Mouse (Mus musculus) thymus, postnatal 0 days (tissue): ENCODE results near the gene Ccl22. TPM values are rescaled to one million over a fixed set of nuclear protein-coding genes. Genes with fewer than 3 reads are reported as not detected.

Experiments used
- DNase-seq: peaks from one replicate; pipeline ENCODE4 v3.0.0-alpha.2; 2015; ENCODE audit warnings: low spot score
- polyA plus RNA-seq: library from polyadenylated mRNA; unstranded; fragments of >200 nt; fragmentation: Nextera tagmentation; extraction: Ambion mirVana; gene quantifications from 2 replicates; pipeline ENCODE4 v1.2.1, GENCODE M21; 2015

Gene Ccl22
- polyA plus RNA-seq, 1 experiment from 2014 or later, result 24.8 TPM

DNA sequence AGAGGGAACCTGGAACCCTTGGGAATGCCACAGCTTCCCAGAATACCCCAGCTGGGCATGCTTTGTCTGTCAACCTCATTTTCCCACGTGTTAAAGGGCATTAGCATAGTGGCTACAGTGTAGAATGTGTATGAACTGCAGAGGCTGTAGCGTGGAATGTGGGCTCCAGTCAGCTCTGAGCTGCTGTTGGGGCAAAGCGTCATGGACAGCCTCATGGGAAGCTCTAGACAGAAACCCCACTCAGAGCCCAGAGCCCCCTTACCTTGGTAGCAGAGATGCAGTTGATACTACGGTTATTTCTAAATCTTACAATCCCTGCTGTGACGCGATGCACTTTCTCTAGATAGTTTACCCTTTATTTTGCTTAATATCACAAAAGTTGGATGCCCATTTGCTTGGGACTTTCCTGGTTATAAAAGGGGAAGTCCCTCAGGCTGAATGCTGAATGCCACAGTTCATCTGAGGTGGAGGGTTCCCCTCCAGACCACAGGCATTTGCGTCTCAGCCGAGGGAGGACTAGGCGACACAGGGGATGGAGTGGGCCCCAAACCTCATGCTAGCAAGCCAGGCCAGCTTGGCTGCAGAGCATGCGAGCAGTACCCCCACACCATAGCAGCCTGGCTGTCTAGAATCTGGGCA, 33.6 kb downstream of the Ccl22 start:
- no peak for DNase-seq

DNA sequence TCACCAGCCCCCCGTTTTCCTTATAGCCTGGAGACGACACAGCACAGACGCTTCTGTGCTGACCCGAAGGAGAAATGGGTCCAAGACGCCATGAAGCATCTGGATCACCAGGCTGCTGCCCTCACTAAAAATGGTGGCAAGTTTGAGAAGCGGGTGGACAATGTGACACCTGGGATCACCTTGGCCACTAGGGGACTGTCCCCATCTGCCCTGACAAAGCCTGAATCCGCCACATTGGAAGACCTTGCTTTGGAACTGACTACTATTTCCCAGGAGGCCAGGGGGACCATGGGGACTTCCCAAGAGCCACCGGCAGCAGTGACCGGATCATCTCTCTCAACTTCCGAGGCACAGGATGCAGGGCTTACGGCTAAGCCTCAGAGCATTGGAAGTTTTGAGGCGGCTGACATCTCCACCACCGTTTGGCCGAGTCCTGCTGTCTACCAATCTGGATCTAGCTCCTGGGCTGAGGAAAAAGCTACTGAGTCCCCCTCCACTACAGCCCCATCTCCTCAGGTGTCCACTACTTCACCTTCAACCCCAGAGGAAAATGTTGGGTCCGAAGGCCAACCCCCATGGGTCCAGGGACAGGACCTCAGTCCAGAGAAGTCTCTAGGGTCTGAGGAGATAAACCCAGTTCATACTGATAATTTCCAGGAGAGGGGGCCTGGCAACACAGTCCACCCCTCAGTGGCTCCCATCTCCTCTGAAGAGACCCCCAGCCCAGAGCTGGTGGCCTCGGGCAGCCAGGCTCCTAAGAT, 34.3 kb downstream of the Ccl22 start:
- DNase-seq, result no peak

DNA sequence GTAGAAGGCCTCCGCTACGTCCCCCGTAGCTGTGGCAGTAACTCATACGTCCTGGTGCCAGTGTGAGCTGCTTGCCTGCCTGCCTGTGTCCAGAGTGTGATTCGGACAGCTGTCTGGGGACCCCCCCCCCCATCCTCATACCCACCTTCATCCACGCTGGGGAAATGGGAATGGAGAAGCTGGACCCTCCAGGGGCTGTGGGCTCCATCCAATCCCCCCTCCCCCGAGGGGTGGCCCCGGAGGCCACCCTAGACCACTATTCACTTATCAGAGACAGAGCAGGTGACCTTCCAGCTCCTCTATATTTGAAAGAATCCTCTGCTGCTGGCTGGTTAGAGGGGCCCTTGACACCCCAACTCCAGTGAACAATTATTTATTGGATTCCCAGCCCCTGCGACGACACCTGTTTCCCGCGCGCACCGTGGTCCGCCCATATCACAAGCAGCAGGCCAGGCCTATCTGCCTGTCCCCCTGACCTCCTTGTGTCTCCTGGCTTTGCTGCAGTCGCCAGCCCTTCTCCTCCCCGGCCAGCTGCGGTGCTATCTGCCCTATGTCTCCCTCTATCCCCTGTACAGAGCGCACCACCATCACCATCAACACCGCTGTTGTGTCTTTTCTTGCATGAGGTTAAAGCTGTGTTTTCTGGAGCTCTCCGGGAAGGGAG, 35.2 kb downstream of the Ccl22 start:
- no peak for DNase-seq

DNA sequence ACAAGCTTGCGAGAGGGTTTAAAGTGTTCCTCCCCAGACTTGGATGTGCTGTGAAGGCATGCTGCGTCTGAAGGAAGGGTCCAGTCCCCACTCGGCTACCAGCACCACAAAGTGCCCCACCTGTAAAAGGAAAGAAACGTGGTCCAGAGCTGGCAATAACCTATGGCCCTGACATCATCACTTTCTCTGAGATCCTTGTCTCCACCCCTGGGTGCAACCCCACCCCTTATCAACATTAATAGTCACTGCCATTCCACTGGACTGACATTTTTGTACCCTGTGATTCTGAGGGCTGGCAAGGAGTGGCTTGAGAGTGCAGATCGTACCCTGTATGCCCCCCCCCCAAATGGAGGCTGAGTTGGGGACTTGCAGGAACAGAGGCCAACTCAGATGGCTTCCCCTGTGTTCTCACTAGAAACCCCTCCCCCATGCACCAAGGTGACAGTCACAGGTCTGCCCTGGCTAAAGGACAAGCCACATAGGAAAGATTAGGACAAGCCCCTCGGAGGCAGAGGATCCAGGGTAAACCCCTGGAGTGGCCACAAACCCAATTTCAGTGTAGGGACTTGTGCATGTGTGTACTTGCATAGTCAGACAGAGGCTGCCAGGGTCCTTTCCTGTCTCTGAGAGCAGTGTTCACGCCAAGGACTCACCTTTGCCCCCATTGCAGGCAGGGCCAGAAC, 35.9 kb downstream of the Ccl22 start:
- DNase-seq, result no peak

DNA sequence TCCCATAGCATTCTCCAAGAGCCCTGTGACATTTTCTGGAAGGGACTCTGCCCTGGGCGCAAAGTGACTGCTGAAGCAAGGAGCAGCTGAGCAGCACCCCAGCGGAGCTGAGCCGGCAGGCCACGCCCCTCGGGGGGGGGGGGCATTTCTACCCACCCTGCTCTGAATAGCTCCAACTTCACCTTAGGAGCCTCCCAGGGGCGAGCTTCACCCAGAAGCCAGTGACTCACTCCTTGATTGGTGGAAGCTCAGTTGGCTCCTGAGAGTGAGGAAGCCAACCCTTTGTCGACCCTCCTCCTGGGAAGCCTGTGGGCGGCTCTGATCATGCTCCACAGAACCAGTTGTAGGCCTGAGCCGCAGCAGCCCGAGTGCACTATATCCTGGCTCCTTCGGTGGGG, 36.4 kb downstream of the Ccl22 start:
- DNase-seq, result no peak

DNA sequence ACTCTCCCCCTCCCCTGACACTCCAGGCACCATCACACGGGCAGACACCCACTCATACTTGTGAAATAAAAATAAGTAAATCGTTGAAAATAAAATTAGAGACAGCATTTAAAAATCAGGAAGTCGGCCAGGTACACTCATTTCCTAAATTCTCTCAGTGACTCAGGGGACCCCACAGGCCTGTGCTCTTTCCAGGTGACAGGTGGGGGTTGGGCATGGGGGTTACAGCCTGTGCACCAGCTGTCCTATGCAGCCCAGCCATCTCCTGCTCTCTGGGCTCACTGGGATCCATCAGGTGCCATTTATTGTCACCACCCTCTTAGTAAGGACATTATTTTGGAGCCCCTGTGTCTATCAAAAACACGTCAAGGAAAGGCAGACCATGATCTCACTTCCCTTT, 38.5 kb downstream of the Ccl22 start:
- DNase-seq, result no peak

DNA sequence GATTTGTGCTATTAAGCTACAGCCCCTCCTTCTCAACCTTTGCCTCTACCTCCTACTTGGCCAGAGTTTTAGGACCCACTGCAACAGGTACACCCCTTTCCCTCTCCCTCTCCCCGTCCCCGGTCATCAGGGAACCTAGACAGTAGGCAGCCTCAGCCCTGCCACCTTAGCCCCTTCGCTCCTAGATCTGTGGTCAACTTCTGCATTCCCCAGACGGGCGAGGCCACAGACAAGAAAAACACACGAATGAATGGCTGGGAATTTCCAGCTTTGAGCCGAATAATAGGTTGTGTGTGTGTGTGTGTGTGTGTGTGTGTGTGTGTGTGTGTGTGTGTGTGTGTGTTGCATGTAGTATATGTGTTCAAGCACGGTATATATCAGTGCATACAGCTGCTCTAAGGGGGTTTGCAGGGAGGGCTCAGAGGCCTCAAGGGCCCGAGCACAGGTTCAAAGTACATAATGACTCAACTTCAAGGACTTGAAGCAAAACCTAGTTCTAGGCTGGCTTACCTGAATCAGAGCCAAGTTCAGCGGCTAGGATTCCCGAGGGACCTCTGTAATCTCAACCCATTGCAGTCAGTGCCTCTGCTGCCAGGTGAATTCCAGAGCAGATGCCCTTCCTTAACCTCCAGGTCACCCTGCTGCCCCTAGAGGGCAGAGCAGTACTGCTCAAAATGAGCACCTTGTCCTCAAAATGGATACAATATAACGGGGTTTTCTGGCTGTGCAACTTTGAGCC, 40.0 kb downstream of the Ccl22 start:
- peak; percentile 47 for DNase-seq

DNA sequence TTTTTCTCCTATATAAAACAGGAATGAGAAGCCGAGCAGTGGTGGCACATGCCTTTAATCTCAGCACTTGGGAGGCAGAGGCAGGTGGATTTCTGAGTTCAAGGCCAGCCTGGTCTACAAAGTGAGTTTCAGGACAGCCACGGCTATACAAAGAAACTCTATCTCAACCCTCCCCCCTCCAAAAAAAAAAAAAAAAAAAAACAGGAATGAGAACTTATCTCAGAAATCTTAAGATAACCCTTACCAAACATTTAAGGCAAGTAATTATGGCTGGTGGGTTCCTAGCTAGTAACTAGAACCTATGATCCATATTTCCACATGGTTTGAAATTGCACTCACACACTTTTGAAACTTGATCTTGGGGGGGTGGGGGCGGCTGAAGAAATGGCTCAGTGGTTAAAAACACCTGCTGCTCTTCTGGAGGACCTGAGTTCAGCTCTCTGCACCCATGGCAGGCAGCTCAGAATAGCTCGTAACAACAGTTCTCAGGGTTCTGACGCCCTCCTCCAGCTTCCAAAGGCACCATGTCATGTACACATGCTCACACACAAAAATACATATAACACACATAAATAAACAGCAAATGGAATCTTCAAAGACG, 40.7 kb downstream of the Ccl22 start:
- no peak for DNase-seq

DNA sequence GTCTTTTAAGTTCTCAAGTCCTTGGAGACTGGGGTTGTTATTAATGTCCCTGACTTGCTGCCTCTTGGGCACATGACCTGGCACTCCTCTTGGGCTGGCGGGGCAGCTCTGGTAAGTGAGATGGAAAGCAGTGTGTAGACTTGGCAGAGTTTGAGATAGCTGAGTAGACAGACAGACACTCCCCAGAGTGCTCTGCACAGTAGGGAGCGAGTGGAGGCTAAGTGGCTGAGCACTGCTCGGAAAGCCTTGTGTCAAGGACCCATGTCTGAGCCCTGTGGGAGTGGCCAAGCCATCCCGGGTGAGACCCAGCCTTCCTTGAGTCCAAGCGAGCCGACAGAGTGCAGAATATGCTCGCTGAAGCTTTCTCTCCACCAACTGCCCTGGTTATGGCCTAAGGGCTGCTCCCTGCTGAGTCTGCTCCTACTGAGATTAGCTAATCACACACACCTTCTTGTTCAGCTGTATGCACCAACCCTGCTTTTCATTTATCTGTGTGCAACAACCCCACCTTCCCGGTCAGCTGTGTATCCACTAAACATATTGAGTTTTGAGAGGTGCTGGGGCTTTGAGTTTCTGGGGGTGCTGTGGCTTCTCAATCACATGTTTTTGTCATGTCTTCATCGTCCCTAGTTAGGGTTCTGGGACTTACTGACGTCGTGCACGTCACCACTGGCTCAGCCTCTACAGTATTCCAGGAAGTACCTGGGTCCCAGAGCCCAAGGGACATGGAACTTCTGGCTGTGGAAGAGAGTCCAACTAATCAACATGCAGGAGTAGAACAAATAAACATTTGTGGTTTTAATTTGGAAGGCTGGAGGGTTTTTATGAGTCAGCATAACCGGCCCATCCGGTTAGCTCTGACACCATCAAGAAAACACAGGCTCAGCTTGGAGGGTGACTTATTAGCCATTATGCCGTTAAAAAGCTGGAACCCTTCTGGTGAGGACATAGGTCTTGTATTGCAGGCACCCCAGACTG, 42.4 kb downstream of the Ccl22 start:
- DNase-seq, result no peak

DNA sequence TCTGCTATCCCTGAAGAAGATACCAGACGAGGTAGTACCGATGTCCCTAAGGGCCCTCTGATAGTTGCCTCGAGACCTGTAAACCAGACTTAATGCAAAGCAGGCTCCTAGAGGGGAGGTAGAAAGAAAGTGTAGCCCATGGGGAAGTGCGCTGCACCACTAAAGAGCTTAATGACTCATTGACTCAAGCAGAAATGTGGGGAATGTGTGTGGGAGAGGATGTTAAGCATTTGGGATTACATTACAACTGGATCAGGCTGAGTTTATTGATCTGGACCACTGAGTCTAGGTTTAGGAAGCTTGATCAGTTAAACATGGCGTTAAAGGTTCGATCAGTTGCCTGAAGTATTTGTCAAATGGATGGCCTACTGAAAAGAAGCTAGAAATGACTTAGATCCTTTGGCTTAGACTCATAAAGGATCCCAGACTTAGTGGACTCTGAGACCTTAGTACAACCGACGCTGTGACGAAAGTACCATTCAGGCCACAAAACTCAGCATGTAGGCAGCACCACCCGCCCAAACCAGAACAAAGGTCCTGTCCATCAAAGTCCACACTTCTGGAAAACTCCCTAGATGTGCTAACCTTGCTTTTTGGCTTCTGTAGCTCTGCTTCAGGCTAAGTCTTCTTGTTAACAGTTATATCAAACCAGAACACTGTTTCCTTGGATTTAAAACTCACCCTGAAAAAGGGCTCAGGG, 44.0 kb downstream of the Ccl22 start:
- DNase-seq, result no peak

DNA sequence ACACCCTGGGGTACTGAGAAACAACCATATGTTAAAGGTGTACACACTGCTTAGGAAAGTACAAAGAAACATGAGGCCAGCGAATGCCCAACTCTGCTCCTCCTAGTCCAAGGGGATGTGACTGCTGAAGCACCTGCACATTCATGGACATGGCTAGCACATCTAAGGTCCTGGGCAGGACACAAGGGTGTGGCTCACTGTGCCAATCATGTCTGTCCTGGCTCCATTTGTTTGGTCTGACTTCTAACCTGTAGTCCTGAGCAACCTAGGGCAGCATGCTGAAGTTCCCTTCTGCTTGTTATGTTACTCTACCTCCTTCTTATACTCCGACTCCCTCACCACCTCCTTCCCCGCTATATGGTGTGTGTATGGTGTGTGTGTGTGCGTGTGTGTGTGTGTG, 49.0 kb downstream of the Ccl22 start:
- no peak for DNase-seq

DNA sequence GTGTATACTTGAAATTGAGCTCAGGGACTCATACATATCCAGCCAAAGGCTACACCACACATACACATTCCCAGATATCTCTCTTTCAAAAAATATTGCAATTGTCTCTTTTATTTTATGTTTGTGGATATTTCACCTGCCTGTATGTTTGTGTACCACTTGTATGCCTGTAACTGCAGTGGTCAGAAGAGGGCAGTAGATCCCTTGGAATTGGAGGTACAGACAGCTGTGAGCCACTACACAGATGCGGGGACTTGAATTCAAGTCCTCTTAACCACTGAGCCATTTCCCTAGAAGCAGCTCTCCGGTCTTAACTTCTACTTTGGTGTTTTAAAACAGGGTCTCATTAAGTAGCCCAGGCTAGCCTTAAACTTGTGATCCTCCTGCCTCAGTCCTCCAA, 49.4 kb downstream of the Ccl22 start:
- no peak for DNase-seq

DNA sequence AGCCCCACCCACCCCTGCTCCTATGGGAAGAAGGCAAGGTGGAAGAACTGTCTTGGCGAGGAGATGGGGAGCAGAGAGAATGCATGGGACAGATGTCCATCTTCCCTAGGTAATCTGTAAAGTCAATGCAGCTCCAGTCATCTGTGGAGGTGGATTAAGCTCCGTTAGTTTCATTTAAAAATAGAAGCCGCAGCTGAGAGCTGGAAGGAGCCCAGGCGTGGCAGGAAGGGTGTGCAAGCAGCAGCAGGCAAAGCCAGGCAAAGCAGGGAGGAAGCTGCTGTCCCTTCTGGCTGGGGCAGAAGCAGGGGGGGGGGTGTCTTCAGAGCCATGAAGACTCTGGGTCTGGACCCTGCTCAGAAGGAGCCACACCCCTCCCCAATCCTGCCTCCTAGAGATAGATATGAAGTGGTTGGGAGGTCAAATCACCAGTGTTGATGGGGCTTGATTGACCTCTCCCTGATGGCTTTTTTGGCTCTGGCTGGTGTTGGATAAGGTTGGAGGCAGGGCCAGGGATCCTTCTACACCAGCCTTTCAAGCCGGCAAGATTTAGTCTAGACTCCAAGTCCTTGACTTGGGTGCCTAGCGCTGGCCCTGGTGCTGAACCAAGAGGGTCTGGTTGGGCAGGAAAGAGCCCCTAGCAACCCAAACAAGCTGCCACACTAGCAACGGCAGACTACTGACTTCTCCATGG, 55.0 kb downstream of the Ccl22 start:
- peak; percentile 12 for DNase-seq

Other genes with a start within 250 kb of the Ccl22 start
- 2.9 and 3.0 TPM in 2 replicates for gene Cpne2, start 212.6 kb upstream of the Ccl22 start, polyA plus RNA-seq
- 33.8 and 40.1 TPM in 2 replicates for gene Rspry1, start 143.7 kb upstream of the Ccl22 start, polyA plus RNA-seq
- 82.5 and 85.3 TPM in 2 replicates for gene Fam192a, start 143.6 kb upstream of the Ccl22 start, polyA plus RNA-seq
- gene Arl2bp, start 79.0 kb upstream of the Ccl22 start, polyA plus RNA-seq, result 75.9 and 92.2 TPM in 2 replicates
- 0.44 and 0.90 TPM in 2 replicates for gene Pllp, start 49.3 kb upstream of the Ccl22 start, polyA plus RNA-seq
- 5.6 and 9.6 TPM in 2 replicates for gene Cx3cl1, start 26.4 kb downstream of the Ccl22 start, polyA plus RNA-seq
- 23.8 and 28.6 TPM in 2 replicates for gene Ccl17, start 64.9 kb downstream of the Ccl22 start, polyA plus RNA-seq
- 45.5 and 48.3 TPM in 2 replicates for gene Coq9, start 92.7 kb downstream of the Ccl22 start, polyA plus RNA-seq
- gene Ciapin1, start 92.8 kb downstream of the Ccl22 start, polyA plus RNA-seq, result 103 and 112 TPM in 2 replicates
- 139 and 145 TPM in 2 replicates for gene Polr2c, start 111.9 kb downstream of the Ccl22 start, polyA plus RNA-seq
- gene Dok4, start 130.7 kb downstream of the Ccl22 start, polyA plus RNA-seq, result 3.8 TPM in 2 replicates
- 7.8 and 9.4 TPM in 2 replicates for gene Ccdc102a, start 172.5 kb downstream of the Ccl22 start, polyA plus RNA-seq
- gene Adgrg5, start 178.1 kb downstream of the Ccl22 start, polyA plus RNA-seq, result 5.4 and 5.5 TPM in 2 replicates
- 37.8 and 43.2 TPM in 2 replicates for gene Adgrg1, start 229.2 kb downstream of the Ccl22 start, polyA plus RNA-seq